Mouse (Mus musculus) ES-Bruce4 (cell line): ENCODE results near the gene Tmem120a. TPM values are rescaled to one million over a fixed set of nuclear protein-coding genes. Genes with fewer than 3 reads are reported as not detected.
A peak's percentile ranks its signal among the peaks of the same experiment; 100 is the strongest.

Experiments used
- H3K27ac ChIP-seq: 2 replicates; pipeline ENCODE4 v1.5.1; 2012; ENCODE audit warnings: low read length, inconsistent platforms; ENCODE audit not compliant: insufficient read depth
- H3K27me3 ChIP-seq: 2 replicates; pipeline ENCODE4 v1.6.1; 2012; ENCODE audit warnings: mild to moderate bottlenecking, low read length, inconsistent platforms; ENCODE audit not compliant: control insufficient read depth, poor library complexity, insufficient read depth, severe bottlenecking
- H3K36me3 ChIP-seq: 2 replicates; pipeline ENCODE4 v1.6.1; 2012; ENCODE audit warnings: inconsistent platforms, mild to moderate bottlenecking, low read length, moderate library complexity; ENCODE audit not compliant: control insufficient read depth, poor library complexity, insufficient read depth, severe bottlenecking
- H3K4me1 ChIP-seq: one replicate; pipeline ENCODE4 v1.8.1; 2011; ENCODE audit warnings: low read length; ENCODE audit not compliant: control insufficient read depth, insufficient read depth
- H3K4me3 ChIP-seq: 2 replicates; pipeline ENCODE4 v1.5.1; 2011; ENCODE audit warnings: low read depth, mild to moderate bottlenecking, low read length
- H3K9ac ChIP-seq: 2 replicates; pipeline ENCODE4 v1.6.1; 2012; ENCODE audit warnings: low read depth, mild to moderate bottlenecking, inconsistent platforms; ENCODE audit not compliant: poor library complexity, severe bottlenecking
- H3K9me3 ChIP-seq: replicated peaks from 2 replicates; pipeline ENCODE4 v1.6.1; 2012; ENCODE audit warnings: mild to moderate bottlenecking, low read length, inconsistent platforms; ENCODE audit not compliant: control insufficient read depth, poor library complexity, insufficient read depth, severe bottlenecking
- CTCF ChIP-seq: IDR thresholded peaks from one replicate; pipeline ENCODE4 v1.8.1; 2011; ENCODE audit warnings: low read depth, low read length
- EP300 ChIP-seq: IDR thresholded peaks from 2 replicates; pipeline ENCODE4 v1.6.1; 2011; ENCODE audit warnings: low read depth, low read length; ENCODE audit not compliant: insufficient read depth
- POLR2A ChIP-seq: IDR thresholded peaks from one replicate; pipeline ENCODE4 v1.8.1; 2011; ENCODE audit warnings: low read length; ENCODE audit not compliant: insufficient read depth
- polyA plus RNA-seq: library from polyadenylated mRNA; stranded (reverse); fragments of >200 nt; gene quantifications from 2 replicates; pipeline ENCODE4 v1.2.4, GENCODE M21; 2011; ENCODE audit warnings: low read depth; ENCODE audit not compliant: missing spikeins, insufficient read depth, insufficient read length

Gene Tmem120a
- polyA plus RNA-seq, 1 experiment: 63.7 TPM

DNA sequence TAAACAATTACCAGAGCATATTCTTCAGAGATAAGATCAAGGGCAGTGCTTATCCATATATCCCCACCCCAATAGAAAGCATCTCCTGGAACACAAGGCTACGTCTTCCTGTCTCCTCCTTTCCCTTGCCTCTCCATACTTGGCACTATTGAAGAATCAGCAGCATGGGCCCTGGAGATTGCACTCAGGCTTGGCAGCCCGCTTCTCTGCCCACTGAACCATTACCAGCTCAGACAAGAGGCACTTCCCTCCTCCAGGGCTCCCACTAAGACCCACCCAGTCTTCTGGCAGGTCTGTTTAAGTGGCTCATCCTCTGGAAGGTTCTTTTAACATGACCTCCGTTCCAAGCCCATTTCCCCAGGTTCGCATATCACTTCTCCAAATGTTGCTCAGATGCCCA is 32.3 kb upstream of the Tmem120a start:
- no peak for TF ChIP-seq EP300
- no peak for TF ChIP-seq POLR2A
- no peak for TF ChIP-seq CTCF
- H3K27ac ChIP-seq: no peak overlapping the region
- H3K36me3 ChIP-seq: peaks cover 4% of the 10 kb centered on the region; the same call in 1 of the 2 replicates
- no peaks in the 10 kb centered on the region for H3K9me3 ChIP-seq
- H3K27me3 ChIP-seq: no peaks in the 10 kb centered on the region
- peaks cover 4% of the 10 kb centered on the region for H3K4me1 ChIP-seq
- no peak overlapping the region for H3K4me3 ChIP-seq
- H3K9ac ChIP-seq: no peak overlapping the region

DNA sequence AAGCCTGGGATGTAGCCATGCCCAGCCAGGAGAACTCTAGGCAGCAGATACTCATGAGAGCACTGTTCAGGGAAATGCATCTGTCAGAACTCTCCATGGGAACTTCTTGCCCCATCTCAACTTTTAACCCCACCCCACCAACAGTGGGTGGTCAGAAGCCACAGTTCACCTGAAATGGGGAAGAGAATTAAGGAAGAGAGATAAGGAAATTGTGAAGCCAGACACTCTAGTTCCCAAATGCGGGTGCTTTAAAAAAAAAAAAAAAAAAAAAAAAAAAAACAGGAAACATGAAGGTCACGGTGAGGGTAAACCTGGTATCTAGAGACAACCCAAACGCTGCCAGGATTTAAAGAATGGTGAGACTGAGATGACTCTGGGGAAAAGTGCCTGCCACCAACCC is 28.3 kb upstream of the Tmem120a start:
- no peak overlapping the region for H3K9ac ChIP-seq
- H3K36me3 ChIP-seq: no peaks in the 10 kb centered on the region
- no peak overlapping the region for H3K4me3 ChIP-seq
- no peaks in the 10 kb centered on the region for H3K4me1 ChIP-seq
- H3K27ac ChIP-seq: no peak overlapping the region
- TF ChIP-seq CTCF (no peak), EP300 (no peak), POLR2A (no peak)
- no peaks in the 10 kb centered on the region for H3K9me3 ChIP-seq
- H3K27me3 ChIP-seq: no peaks in the 10 kb centered on the region

DNA sequence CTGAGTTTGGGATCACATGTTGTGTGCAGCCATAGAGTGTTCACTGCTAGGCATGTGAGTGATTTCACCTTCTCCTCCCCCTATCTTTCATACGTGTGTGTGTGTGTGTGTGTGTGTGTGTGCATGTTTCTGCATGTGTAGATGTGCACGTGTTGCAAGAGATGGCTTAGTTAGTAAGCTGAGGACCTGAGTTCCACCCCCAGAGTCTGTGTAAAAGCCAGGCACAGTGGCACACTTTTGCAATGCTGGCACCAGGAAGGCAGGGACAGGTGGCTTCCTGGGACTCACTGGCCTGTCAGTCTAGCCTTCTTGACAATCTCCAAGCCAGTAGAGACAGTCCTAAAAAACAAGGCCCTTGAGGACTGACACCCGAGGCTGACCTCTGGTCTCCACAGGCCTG is 20.7 kb upstream of the Tmem120a start:
- H3K4me3 ChIP-seq: no peak overlapping the region
- no peaks in the 10 kb centered on the region for H3K36me3 ChIP-seq
- H3K27me3 ChIP-seq: no peaks in the 10 kb centered on the region
- no peaks in the 10 kb centered on the region for H3K4me1 ChIP-seq
- no peaks in the 10 kb centered on the region for H3K9me3 ChIP-seq
- no peak overlapping the region for H3K27ac ChIP-seq
- no peak overlapping the region for H3K9ac ChIP-seq
- TF ChIP-seq EP300 (no peak), POLR2A (no peak), CTCF (no peak)

DNA sequence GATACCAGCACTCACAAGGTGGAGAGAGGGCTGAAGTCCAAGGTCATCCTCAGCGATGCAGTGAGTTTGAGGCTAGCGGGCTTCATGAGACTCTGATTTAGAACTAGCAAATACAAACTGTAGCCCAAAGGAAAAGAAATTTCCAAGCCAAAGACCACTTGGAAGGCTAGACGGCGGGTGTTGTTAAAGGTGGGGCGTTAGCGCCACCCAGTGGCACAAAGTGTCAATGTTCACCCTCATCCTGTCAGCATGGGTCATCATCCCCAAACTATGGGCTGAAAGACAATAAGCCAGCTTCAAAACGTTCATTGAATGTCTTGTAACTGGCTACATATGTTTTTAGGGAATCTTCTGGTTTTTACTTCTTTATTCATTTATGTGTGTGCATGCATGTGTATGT is 19.3 kb upstream of the Tmem120a start:
- H3K9me3 ChIP-seq: no peaks in the 10 kb centered on the region
- no peak overlapping the region for H3K9ac ChIP-seq
- no peaks in the 10 kb centered on the region for H3K36me3 ChIP-seq
- TF ChIP-seq CTCF (peak; percentile 88), POLR2A (no peak), EP300 (no peak)
- no peaks in the 10 kb centered on the region for H3K27me3 ChIP-seq
- H3K4me1 ChIP-seq: no peaks in the 10 kb centered on the region
- H3K27ac ChIP-seq: no peak overlapping the region
- no peak overlapping the region for H3K4me3 ChIP-seq

DNA sequence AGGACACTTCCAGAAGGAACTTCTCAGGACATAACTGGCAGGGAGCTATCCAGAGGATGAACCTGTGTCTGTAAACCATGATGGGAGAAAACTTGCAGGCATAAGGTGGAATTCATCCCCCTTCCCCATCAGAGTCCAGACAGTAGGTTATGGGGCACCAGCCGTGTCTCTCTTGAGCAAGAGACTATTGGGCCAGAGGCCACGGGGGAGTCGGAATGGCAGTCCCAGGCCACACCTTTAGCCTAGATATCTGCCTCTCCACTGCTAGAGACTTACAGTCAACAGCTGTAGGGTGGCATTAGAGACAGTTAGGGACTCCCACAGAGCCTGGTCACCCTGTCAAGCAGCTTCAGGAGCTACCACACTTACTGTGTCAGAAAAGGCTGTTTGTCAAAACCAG is 17.6 kb upstream of the Tmem120a start:
- Histone ChIP-seq H3K27me3 (no peaks in the 10 kb centered on the region), H3K9me3 (no peaks in the 10 kb centered on the region), H3K4me1 (no peaks in the 10 kb centered on the region), H3K27ac (no peak overlapping the region), H3K4me3 (no peak overlapping the region), H3K36me3 (no peaks in the 10 kb centered on the region), H3K9ac (no peak overlapping the region)
- TF ChIP-seq CTCF: no peak
- no peak for TF ChIP-seq POLR2A
- no peak for TF ChIP-seq EP300

DNA sequence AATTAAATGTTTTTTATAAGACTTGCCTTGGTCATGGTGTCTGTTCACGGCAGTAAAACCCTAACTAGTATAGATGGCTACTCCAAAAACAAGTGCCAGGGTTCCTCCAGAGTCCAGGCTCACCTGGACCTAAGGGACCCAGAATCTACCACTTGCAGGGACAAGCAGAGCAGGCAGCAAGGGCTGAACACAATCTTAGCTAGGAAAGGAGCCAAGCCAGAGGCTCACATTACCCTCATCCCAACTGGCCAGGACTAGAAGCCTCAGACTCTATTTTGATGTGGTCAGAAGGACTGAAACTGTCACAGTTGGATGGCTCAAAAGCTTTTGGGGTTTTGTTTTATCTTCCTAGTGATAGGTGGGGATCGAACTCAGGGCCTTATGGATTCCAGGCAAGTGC is 7.3 kb upstream of the Tmem120a start:
- no peak overlapping the region for H3K9ac ChIP-seq
- no peaks in the 10 kb centered on the region for H3K9me3 ChIP-seq
- no peaks in the 10 kb centered on the region for H3K4me1 ChIP-seq
- H3K27ac ChIP-seq: no peak overlapping the region
- TF ChIP-seq CTCF (no peak), POLR2A (no peak), EP300 (no peak)
- H3K36me3 ChIP-seq: no peaks in the 10 kb centered on the region
- H3K27me3 ChIP-seq: no peaks in the 10 kb centered on the region
- no peak overlapping the region for H3K4me3 ChIP-seq
